Mouse (Mus musculus) adipocyte (in vitro differentiated cells): ENCODE data around the gene Bend4.

Source experiments
- DNase-seq: peaks from one replicate; pipeline ENCODE4 v3.0.0-alpha.2; 2016; ENCODE audit warnings: low spot score

Bend4 gene

GRCm38 (mm10) chr5:67427443-67428360 lies at the start of gene Bend4:
Bend4 (minus strand) TSS chr5:67428310.
- no peak for DNase-seq

- DNase-seq = no peak
Observed at GRCm38 (mm10) chr5:67473723-67474122, 45.6 kb upstream of the Bend4 start.

GRCm38 (mm10) chr5:67473094-67473493 lies 45.0 kb upstream of the Bend4 start:
- no peak for DNase-seq

GRCm38 (mm10) chr5:67466866-67467530 lies 38.9 kb upstream of the Bend4 start:
- DNase-seq = no peak

- no peak for DNase-seq
Observed at GRCm38 (mm10) chr5:67464899-67465298, 36.8 kb upstream of the Bend4 start.

- no peak for DNase-seq
Observed at GRCm38 (mm10) chr5:67463636-67464035, 35.5 kb upstream of the Bend4 start.

GRCm38 (mm10) chr5:67462331-67462730 lies 34.2 kb upstream of the Bend4 start:
- no peak for DNase-seq

- no peak for DNase-seq
Observed at GRCm38 (mm10) chr5:67456841-67457240, 28.7 kb upstream of the Bend4 start.

- no peak for DNase-seq
Observed at GRCm38 (mm10) chr5:67454282-67454681, 26.2 kb upstream of the Bend4 start.

GRCm38 (mm10) chr5:67449957-67450630 lies 22.0 kb upstream of the Bend4 start:
- DNase-seq = no peak

GRCm38 (mm10) chr5:67446526-67446925 lies 18.4 kb upstream of the Bend4 start:
- DNase-seq = no peak

- no peak for DNase-seq
Observed at GRCm38 (mm10) chr5:67444217-67445050, 16.3 kb upstream of the Bend4 start.

- no peak for DNase-seq
Observed at GRCm38 (mm10) chr5:67442813-67443450, 14.8 kb upstream of the Bend4 start.

GRCm38 (mm10) chr5:67440563-67440962 lies 12.5 kb upstream of the Bend4 start:
- DNase-seq = no peak

- DNase-seq = no peak
Observed at GRCm38 (mm10) chr5:67437403-67437802, 9.3 kb upstream of the Bend4 start.

- no peak for DNase-seq
Observed at GRCm38 (mm10) chr5:67426478-67427442, 1.4 kb downstream of the Bend4 start.

- no peak for DNase-seq
Observed at GRCm38 (mm10) chr5:67426011-67426410, 2.1 kb downstream of the Bend4 start.

- DNase-seq = no peak
Observed at GRCm38 (mm10) chr5:67424636-67425035, 3.5 kb downstream of the Bend4 start.

- no peak for DNase-seq
Observed at GRCm38 (mm10) chr5:67423963-67424362, 4.1 kb downstream of the Bend4 start.

GRCm38 (mm10) chr5:67423326-67423725 lies 4.8 kb downstream of the Bend4 start:
- no peak for DNase-seq
